23 mouse cellular contexts compared by ENCODE assay signal in genomic region chr6:50587412-50587811, GRCm38 (mm10). TPM values are rescaled to one million over a fixed set of nuclear protein-coding genes. Genes with fewer than 3 reads are reported as not detected.
DNase-seq lines count a peak whose midpoint lies in the region; ATAC-seq and TF ChIP-seq lines count a peak whose summit lies in the region.
"Had no signal": no experiment of that assay in that cellular context is flagged by ENCODE, and none has a peak within 500 bp of the region (broad histone marks: within the 10 kb centered on the region; RNA-seq: fewer than 3 reads in every experiment).

No protein-coding gene starts in this region.

- H3K9ac ChIP-seq in intestine, embryonic 16.5 days (ENCODE audit: low read depth, low read length), result no peak overlapping the region
- no peak overlapping the region for H3K9ac ChIP-seq in intestine, embryonic 15.5 days
- H3K9ac ChIP-seq in liver, embryonic 16.5 days (ENCODE audit: low read depth, low read length), result no peak overlapping the region
- H3K9ac ChIP-seq: embryonic facial prominence, embryonic 12.5 days; forebrain, embryonic 12.5 days; midbrain, embryonic 12.5 days had no signal

- TF ChIP-seq POLR2A in testis, adult 2 months (IDR thresholded peaks at IDR 0.05; ENCODE audit: control insufficient read depth, low read depth, low read length), result no peak

- no peak overlapping the region for H3K4me3 ChIP-seq in intestine, embryonic 16.5 days (ENCODE audit: low read length)
- H3K4me3 ChIP-seq in intestine, embryonic 15.5 days (replicated peaks), result no peak overlapping the region
- H3K4me3 ChIP-seq in testis, adult 2 months (ENCODE audit: control insufficient read depth, low read depth, low read length), result no peak overlapping the region
- no peak overlapping the region for H3K4me3 ChIP-seq in liver, embryonic 16.5 days (ENCODE audit: low read depth, low read length)
- H3K4me3 ChIP-seq: embryonic facial prominence, embryonic 12.5 days; forebrain, embryonic 12.5 days; heart, embryonic 10.5 days; hindbrain, embryonic 10.5 days; layer of hippocampus, adult 2 months; midbrain, embryonic 12.5 days had no signal

- H3K4me1 ChIP-seq in intestine, embryonic 16.5 days (ENCODE audit: control insufficient read depth, insufficient read depth, low read length), result no peaks in the 10 kb centered on the region
- no peaks in the 10 kb centered on the region for H3K4me1 ChIP-seq in intestine, embryonic 15.5 days (replicated peaks)
- H3K4me1 ChIP-seq in testis, adult 2 months (ENCODE audit: control insufficient read depth, insufficient read depth, low read length), result no peaks in the 10 kb centered on the region
- peaks cover 6% of the 10 kb centered on the region; the same call in 1 of the 2 replicates for H3K4me1 ChIP-seq in liver, embryonic 16.5 days (ENCODE audit: control insufficient read depth, low read depth, low read length)
- H3K4me1 ChIP-seq: forebrain, embryonic 12.5 days; hindbrain, embryonic 10.5 days; midbrain, embryonic 12.5 days had no signal

- DNase-seq in testis, postnatal 10 days (ENCODE audit: low spot score), result no peak
- DNase-seq in urinary bladder, postnatal 10 days (ENCODE audit: low spot score), result no peak
- no peak for DNase-seq in gastrocnemius, postnatal 25 days
- DNase-seq: adrenal gland, adult 2 months; cerebellum, adult 11 months; cerebellum, postnatal 10 days; gastrocnemius, postnatal 36 days; kidney, adult 8-10 months; layer of hippocampus, postnatal 36 days; lung, adult 18-20 months; lung, postnatal 10 days had no signal

- no peaks in the 10 kb centered on the region for H3K36me3 ChIP-seq in intestine, embryonic 16.5 days (ENCODE audit: control insufficient read depth, insufficient read depth, low read length)
- no peaks in the 10 kb centered on the region for H3K36me3 ChIP-seq in intestine, embryonic 15.5 days
- H3K36me3 ChIP-seq in testis, adult 2 months (ENCODE audit: control insufficient read depth, insufficient read depth, low read length), result no peaks in the 10 kb centered on the region
- H3K36me3 ChIP-seq in liver, embryonic 16.5 days (ENCODE audit: control insufficient read depth, insufficient read depth), result no peaks in the 10 kb centered on the region
- H3K36me3 ChIP-seq: embryonic facial prominence, embryonic 12.5 days; forebrain, embryonic 12.5 days; heart, embryonic 10.5 days; hindbrain, embryonic 10.5 days; midbrain, embryonic 12.5 days had no signal

- H3K27me3 ChIP-seq in intestine, embryonic 16.5 days (replicated peaks; ENCODE audit: control insufficient read depth, insufficient read depth, low read length), result no peaks in the 10 kb centered on the region
- no peaks in the 10 kb centered on the region for H3K27me3 ChIP-seq in intestine, embryonic 15.5 days (replicated peaks)
- no peaks in the 10 kb centered on the region for H3K27me3 ChIP-seq in testis, adult 2 months (ENCODE audit: control insufficient read depth, insufficient read depth, low read length)
- H3K27me3 ChIP-seq in liver, embryonic 16.5 days (ENCODE audit: control insufficient read depth, insufficient read depth, low read depth, low read length), result no peaks in the 10 kb centered on the region
- H3K27me3 ChIP-seq: embryonic facial prominence, embryonic 12.5 days; forebrain, embryonic 12.5 days; midbrain, embryonic 12.5 days had no signal

- H3K4me2 ChIP-seq in intestine, embryonic 16.5 days (ENCODE audit: low read depth, low read length), result no peak overlapping the region
- no peak overlapping the region for H3K4me2 ChIP-seq in intestine, embryonic 15.5 days (replicated peaks)
- no peak overlapping the region for H3K4me2 ChIP-seq in liver, embryonic 16.5 days (ENCODE audit: low read depth, low read length)
- H3K4me2 ChIP-seq: embryonic facial prominence, embryonic 12.5 days; forebrain, embryonic 12.5 days; midbrain, embryonic 12.5 days had no signal

- 0 out of 2 replicates have a peak, but pooled peaks have one; percentile 42 for ATAC-seq in intestine, embryonic 16.5 days
- no peak for ATAC-seq in intestine, embryonic 15.5 days
- ATAC-seq in liver, embryonic 16.5 days (ENCODE audit: low read depth), result peak; percentile 90
- ATAC-seq: hindbrain, embryonic 16.5 days had no signal

- TF ChIP-seq CTCF in testis, adult 2 months (IDR thresholded peaks at IDR 0.05; ENCODE audit: control insufficient read depth, insufficient read depth, insufficient replicate concordance, low read depth, low read length), result no peak

- H3K9me3 ChIP-seq in intestine, embryonic 16.5 days (ENCODE audit: control insufficient read depth, low read length), result no peaks in the 10 kb centered on the region
- H3K9me3 ChIP-seq in intestine, embryonic 15.5 days, result no peaks in the 10 kb centered on the region
- H3K9me3 ChIP-seq in liver, embryonic 16.5 days (replicated peaks; ENCODE audit: control insufficient read depth, low read length), result no peaks in the 10 kb centered on the region
- H3K9me3 ChIP-seq: embryonic facial prominence, embryonic 12.5 days; forebrain, embryonic 12.5 days; heart, embryonic 10.5 days; hindbrain, embryonic 10.5 days; midbrain, embryonic 12.5 days had no signal

- no peak overlapping the region for H3K27ac ChIP-seq in intestine, embryonic 16.5 days (ENCODE audit: low read length)
- no peak overlapping the region for H3K27ac ChIP-seq in intestine, embryonic 15.5 days
- H3K27ac ChIP-seq in testis, adult 2 months (ENCODE audit: control insufficient read depth, insufficient read depth, low read depth, low read length), result 0 out of 2 replicates have a peak overlapping the region, but pooled peaks have one; percentile 39
- H3K27ac ChIP-seq in liver, embryonic 16.5 days (ENCODE audit: low read length), result no peak overlapping the region
- H3K27ac ChIP-seq: embryonic facial prominence, embryonic 12.5 days; forebrain, embryonic 12.5 days; heart, embryonic 10.5 days; hindbrain, embryonic 10.5 days; layer of hippocampus, adult 2 months; midbrain, embryonic 12.5 days had no signal

- WGBS in intestine, embryonic 16.5 days, result 79% methylated on average over 2 of the region's 2 CpGs
- WGBS in intestine, embryonic 15.5 days, result 94% methylated on average over 2 of the region's 2 CpGs
- WGBS in liver, embryonic 16.5 days (ENCODE audit: insufficient replicate concordance), result 51% methylated on average over 2 of the region's 2 CpGs

RNA-seq across cellular contexts. Expression of gene 4921507P07Rik, which starts 9.0 kb away (rescaled TPM):
- 0.38 and 0.44 TPM in 2 replicates for polyA plus RNA-seq in intestine, embryonic 16.5 days (2015; fragmentation: Nextera tagmentation; extraction: Ambion mirVana)
- 0.72 and 0.77 TPM in 2 replicates for polyA plus RNA-seq in intestine, embryonic 15.5 days (2015; fragmentation: Nextera tagmentation; extraction: Ambion mirVana)
- polyA plus RNA-seq in testis, adult 2 months (2012; rRNA removed), result 203 and 232 TPM in 2 replicates
- 0.21 and 0.32 TPM in 2 replicates for polyA plus RNA-seq in liver, embryonic 16.5 days (2015; fragmentation: Nextera tagmentation; extraction: Ambion mirVana)
- under 1 TPM; 0.24 to 0.28 TPM for total RNA-seq in gastrocnemius, postnatal 25 days (2021)
- polyA plus RNA-seq: adrenal gland, adult 2 months; small intestine, adult 2 months had no signal

RNA-seq across cellular contexts. Expression of gene Cycs, which starts 21.1 kb away (rescaled TPM):
- 79.0 and 88.1 TPM in 2 replicates for polyA plus RNA-seq in intestine, embryonic 16.5 days (2015; fragmentation: Nextera tagmentation; extraction: Ambion mirVana)
- 88.6 and 94.9 TPM in 2 replicates for polyA plus RNA-seq in intestine, embryonic 15.5 days (2015; fragmentation: Nextera tagmentation; extraction: Ambion mirVana)
- polyA plus RNA-seq in testis, adult 2 months (2012; rRNA removed), result 2.1 and 3.7 TPM in 2 replicates
- polyA plus RNA-seq in liver, embryonic 16.5 days (2015; fragmentation: Nextera tagmentation; extraction: Ambion mirVana), result 29.6 and 34.9 TPM in 2 replicates
- 100 to 1,000 TPM; 110 TPM for total RNA-seq in gastrocnemius, postnatal 25 days (2021)

Comparison
In these comparisons a context has a peak if more than half of its experiments do, and no peak if none do; other contexts are left out.
1. RNA of gene 4921507P07Rik, which starts 9.0 kb away (polyA plus RNA-seq): 203 to 232 TPM in testis, adult 2 months; 0.72 to 0.77 TPM in intestine, embryonic 15.5 days, 0.38 to 0.44 TPM in intestine, embryonic 16.5 days and 0.21 to 0.32 TPM in liver, embryonic 16.5 days; every median in the first group is over 100 times any median in the second.